Mouse (Mus musculus) myocyte (in vitro differentiated cells): ENCODE measurements around the gene Pten. TPM values are rescaled to one million over a fixed set of nuclear protein-coding genes. Genes with fewer than 3 reads are reported as not detected.
"Not testable (repeated sequence)": the region's sequence is repeated elsewhere in the genome, so short reads cannot be mapped to it uniquely, and the experiment has no call there.

Source experiments
- H3K27me3 ChIP-seq: one replicate; pipeline ENCODE4 v1.6.1; 2011; ENCODE audit not compliant: control insufficient read depth, insufficient read depth, insufficient read length
- H3K36me3 ChIP-seq: one replicate; pipeline ENCODE4 v1.6.1; 2011; ENCODE audit not compliant: control insufficient read depth, insufficient read depth
- H3K4me2 ChIP-seq: one replicate; pipeline ENCODE4 v1.6.1; 2011; ENCODE audit warnings: low read depth, control low read depth
- H3K4me3 ChIP-seq: one replicate; pipeline ENCODE4 v1.5.1; 2011; ENCODE audit warnings: mild to moderate bottlenecking, control low read depth, moderate library complexity
- H3K79me2 ChIP-seq: one replicate; pipeline ENCODE4 v1.6.1; 2011; ENCODE audit not compliant: control insufficient read depth, insufficient read depth
- H3ac ChIP-seq: one replicate; pipeline ENCODE4 v1.6.1; 2011; ENCODE audit not compliant: control insufficient read depth, insufficient read length
- CEBPB ChIP-seq: IDR thresholded peaks from 2 replicates; pipeline ENCODE4 v1.6.1; 2011; ENCODE audit warnings: mild to moderate bottlenecking, moderate library complexity; ENCODE audit not compliant: poor library complexity, insufficient read depth, severe bottlenecking
- E2F4 ChIP-seq: IDR thresholded peaks from one replicate; pipeline ENCODE4 v1.6.1; 2011; ENCODE audit warnings: mild to moderate bottlenecking, control low read depth, moderate library complexity; ENCODE audit not compliant: insufficient read depth
- MAX ChIP-seq: IDR thresholded peaks from one replicate; pipeline ENCODE4 v1.6.1; 2011; ENCODE audit warnings: low read depth, mild to moderate bottlenecking, control low read depth
- MYOD1 ChIP-seq, 3 experiments: IDR thresholded peaks; one replicate each; pipeline ENCODE4 v1.6.1; 2011; ENCODE audit warnings: control low read depth in 2 of 3, low read depth in 2 of 3, mild to moderate bottlenecking in 2 of 3, moderate library complexity in 1 of 3; ENCODE audit not compliant: insufficient read length in 2 of 3, control insufficient read depth in 1 of 3
- MYOG ChIP-seq, 3 experiments: IDR thresholded peaks; one replicate each; pipeline ENCODE4 v1.6.1; 2011; ENCODE audit warnings: control low read depth in 2 of 3, low read depth in 2 of 3, mild to moderate bottlenecking in 2 of 3; ENCODE audit not compliant: insufficient read length in 2 of 3, control insufficient read depth in 1 of 3, insufficient read depth in 1 of 3
- POLR2A ChIP-seq: IDR thresholded peaks from one replicate; pipeline ENCODE4 v1.6.1; 2011; ENCODE audit warnings: low read depth, mild to moderate bottlenecking, control low read depth, moderate library complexity; ENCODE audit not compliant: insufficient read length
- POLR2AphosphoS2 ChIP-seq: IDR thresholded peaks from one replicate; pipeline ENCODE4 v1.6.1; 2011; ENCODE audit warnings: low read depth, control low read depth; ENCODE audit not compliant: insufficient read length
- REST ChIP-seq: IDR thresholded peaks from one replicate; pipeline ENCODE4 v1.6.1; 2011; ENCODE audit warnings: mild to moderate bottlenecking, control low read depth, moderate library complexity; ENCODE audit not compliant: insufficient read depth, insufficient read length
- SRF ChIP-seq: IDR thresholded peaks from one replicate; pipeline ENCODE4 v1.6.1; 2011; ENCODE audit warnings: low read depth; ENCODE audit not compliant: control insufficient read depth, insufficient read length
- TCF12 ChIP-seq: IDR thresholded peaks from one replicate; pipeline ENCODE4 v1.6.1; 2011; ENCODE audit warnings: mild to moderate bottlenecking, control low read depth; ENCODE audit not compliant: poor library complexity, insufficient read depth, severe bottlenecking
- TCF3 ChIP-seq: IDR thresholded peaks from one replicate; pipeline ENCODE4 v1.6.1; 2011; ENCODE audit warnings: low read depth, control low read depth; ENCODE audit not compliant: insufficient read length
- USF1 ChIP-seq: IDR thresholded peaks from one replicate; pipeline ENCODE4 v1.6.1; 2011; ENCODE audit warnings: low read depth, mild to moderate bottlenecking, control low read depth, moderate library complexity
- polyA plus RNA-seq: library from polyadenylated mRNA; unstranded; fragments of >200 nt; fragmentation: generic; extraction: Trizol; gene quantifications from one replicate; pipeline ENCODE4 v1.2.1, GENCODE M21; 2012; ENCODE audit warnings: missing spikeins

Gene Pten
- polyA plus RNA-seq, 1 experiment = 8.9 TPM

- Histone ChIP-seq H3K4me3 (no peak overlapping the region), H3ac (no peak overlapping the region), H3K27me3 (no peaks in the 10 kb centered on the region), H3K4me2 (no peak overlapping the region), H3K79me2 (peaks cover 65% of the 10 kb centered on the region), H3K36me3 (no peaks in the 10 kb centered on the region)
- TF ChIP-seq MAX (no peak), USF1 (no peak), MYOD1 (IDR thresholded peaks at IDR 0.05; ENCODE audit: control insufficient read depth in 1 of 3, insufficient read length in 2 of 3, low read depth in 2 of 3) (no peak), TCF12 (no peak), MYOG (IDR thresholded peaks at IDR 0.05; ENCODE audit: control insufficient read depth in 1 of 3, insufficient read depth in 1 of 3, insufficient read length in 2 of 3, low read depth in 2 of 3) (no peak), REST (no peak), SRF (no peak), E2F4 (no peak), POLR2A (no peak), POLR2AphosphoS2 (no peak), TCF3 (no peak)
Measured at GRCm38 (mm10) chr19:32807610-32808009, 50.3 kb downstream of the Pten start.

- no peaks in the 10 kb centered on the region for H3K27me3 ChIP-seq
- H3ac ChIP-seq = no peak overlapping the region
- peaks cover 64% of the 10 kb centered on the region for H3K79me2 ChIP-seq
- H3K4me2 ChIP-seq = no peak overlapping the region
- no peak overlapping the region for H3K4me3 ChIP-seq
- H3K36me3 ChIP-seq = peaks cover 6% of the 10 kb centered on the region
- no peak for TF ChIP-seq MYOD1 (IDR thresholded peaks at IDR 0.05; ENCODE audit: control insufficient read depth in 1 of 3, insufficient read length in 2 of 3, low read depth in 2 of 3)
- TF ChIP-seq POLR2AphosphoS2 = no peak
- TF ChIP-seq USF1 = no peak
- TF ChIP-seq POLR2A = no peak
- no peak for TF ChIP-seq E2F4
- no peak for TF ChIP-seq MYOG (IDR thresholded peaks at IDR 0.05; ENCODE audit: control insufficient read depth in 1 of 3, insufficient read depth in 1 of 3, insufficient read length in 2 of 3, low read depth in 2 of 3)
- TF ChIP-seq REST = no peak
- no peak for TF ChIP-seq TCF12
- no peak for TF ChIP-seq SRF
- TF ChIP-seq CEBPB = no peak
- no peak for TF ChIP-seq TCF3
- no peak for TF ChIP-seq MAX
Measured at GRCm38 (mm10) chr19:32808690-32809089, 51.4 kb downstream of the Pten start.

GRCm38 (mm10) chr19:32809117-32809516 lies 51.8 kb downstream of the Pten start:
- Histone ChIP-seq H3K4me2 (no peak overlapping the region), H3K36me3 (peaks cover 8% of the 10 kb centered on the region), H3K79me2 (peaks cover 62% of the 10 kb centered on the region), H3K27me3 (no peaks in the 10 kb centered on the region), H3K4me3 (no peak overlapping the region), H3ac (no peak overlapping the region)
- no peak for TF ChIP-seq REST
- TF ChIP-seq MAX = no peak
- no peak for TF ChIP-seq CEBPB
- no peak for TF ChIP-seq E2F4
- no peak for TF ChIP-seq USF1
- no peak for TF ChIP-seq TCF3
- no peak for TF ChIP-seq MYOD1 (IDR thresholded peaks at IDR 0.05; ENCODE audit: control insufficient read depth in 1 of 3, insufficient read length in 2 of 3, low read depth in 2 of 3)

- Histone ChIP-seq H3K36me3 (peaks cover 14% of the 10 kb centered on the region), H3ac (no peak overlapping the region), H3K27me3 (no peaks in the 10 kb centered on the region), H3K79me2 (peaks cover 2% of the 10 kb centered on the region), H3K4me3 (no peak overlapping the region), H3K4me2 (no peak overlapping the region)
- TF ChIP-seq E2F4 (no peak), TCF12 (no peak), MYOG (IDR thresholded peaks at IDR 0.05; ENCODE audit: control insufficient read depth in 1 of 3, insufficient read depth in 1 of 3, insufficient read length in 2 of 3, low read depth in 2 of 3) (no peak), USF1 (no peak), MYOD1 (IDR thresholded peaks at IDR 0.05; ENCODE audit: control insufficient read depth in 1 of 3, insufficient read length in 2 of 3, low read depth in 2 of 3) (no peak), POLR2AphosphoS2 (no peak), MAX (no peak), POLR2A (no peak), REST (no peak), TCF3 (no peak), SRF (no peak), CEBPB (no peak)
Measured at GRCm38 (mm10) chr19:32818759-32819158, 61.5 kb downstream of the Pten start.

- not testable (repeated sequence) for H3K4me3 ChIP-seq, H3K27me3 ChIP-seq, H3ac ChIP-seq, H3K79me2 ChIP-seq, H3K4me2 ChIP-seq
- H3K36me3 ChIP-seq = peaks cover 10% of the 10 kb centered on the region
Measured at GRCm38 (mm10) chr19:32822959-32823358, 65.7 kb downstream of the Pten start.
